Mouse (Mus musculus): ENCODE results near the gene Rapgef3. TPM values are rescaled to one million over a fixed set of nuclear protein-coding genes. Genes with fewer than 3 reads are reported as not detected.
A peak's percentile ranks its signal among the peaks of the same experiment; 100 is the strongest.

Gene Rapgef3
- polyA plus RNA-seq, 1 experiment from 2014 or later: 10.2 TPM

DNA sequence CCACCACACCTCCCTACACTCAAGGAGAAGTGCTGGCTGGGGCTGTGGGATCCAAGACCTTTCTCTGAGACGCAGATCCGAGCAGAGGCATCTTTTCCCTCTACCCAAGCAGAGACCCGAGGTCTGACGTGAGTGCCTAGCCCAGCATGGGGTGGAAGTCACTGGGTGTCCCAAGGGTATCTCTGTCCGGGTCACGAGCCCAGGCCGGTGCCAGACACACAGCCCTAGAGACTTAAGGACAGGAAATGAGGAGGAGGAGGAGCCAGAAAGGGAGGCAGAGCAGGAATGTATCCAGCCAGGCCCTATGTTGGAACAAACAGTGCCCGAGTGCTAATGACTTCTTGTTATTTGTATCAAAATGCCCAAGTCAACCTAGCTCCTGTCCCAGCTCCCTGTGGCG, 5.0 kb downstream of the Rapgef3 start:
- no peaks in the 10 kb centered on the region for H3K9me3 ChIP-seq
- H3K36me3 ChIP-seq: peaks cover 9% of the 10 kb centered on the region; the same call in 1 of the 2 replicates
- no peak overlapping the region for H3K4me3 ChIP-seq
- H3K27ac ChIP-seq: peak overlapping the region; percentile 19; the same call in 1 of the 2 replicates
- no peak for DNase-seq (ENCODE audit: low spot score)
- WGBS: 56% methylated on average over 9 of the region's 9 CpGs
- H3K27me3 ChIP-seq (ENCODE audit: insufficient read depth, poor library complexity, severe bottlenecking): peaks cover 79% of the 10 kb centered on the region
- peaks cover 58% of the 10 kb centered on the region for H3K4me1 ChIP-seq

DNA sequence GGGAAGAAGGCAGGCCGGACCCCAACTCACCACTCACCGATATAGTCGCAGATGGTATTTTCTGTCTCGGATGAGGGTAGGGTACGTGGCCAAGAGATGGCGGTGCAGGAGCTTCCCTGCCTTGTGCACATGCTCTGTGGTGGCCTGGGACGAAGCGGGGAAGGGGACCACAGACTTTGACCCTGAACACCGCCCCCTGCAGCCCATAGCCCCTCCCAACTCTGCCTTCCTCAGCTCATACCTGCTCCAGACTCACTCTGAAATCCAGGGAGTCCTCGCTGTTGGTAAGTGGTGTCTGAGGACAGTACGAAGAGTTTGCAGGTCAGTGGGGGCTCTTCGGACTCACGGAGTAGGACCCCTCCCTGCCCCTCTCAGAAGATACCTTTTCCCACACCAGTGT, 6.3 kb downstream of the Rapgef3 start:
- peaks cover 78% of the 10 kb centered on the region for H3K27me3 ChIP-seq (ENCODE audit: insufficient read depth, poor library complexity, severe bottlenecking)
- peaks cover 52% of the 10 kb centered on the region for H3K4me1 ChIP-seq
- H3K4me3 ChIP-seq: no peak overlapping the region; the same call in 1 of the 2 replicates
- peaks cover 17% of the 10 kb centered on the region for H3K36me3 ChIP-seq
- no peaks in the 10 kb centered on the region for H3K9me3 ChIP-seq
- DNase-seq (ENCODE audit: low spot score): no peak
- H3K27ac ChIP-seq: peak overlapping the region; percentile 42; the same call in 1 of the 2 replicates
- WGBS: 36% methylated on average over 13 of the region's 13 CpGs

- WGBS: 61% methylated on average over 5 of the region's 5 CpGs
- peaks cover 17% of the 10 kb centered on the region for H3K36me3 ChIP-seq
Measured at GRCm38 (mm10) chr15:97760952-97761351, 6.8 kb downstream of the Rapgef3 start.

GRCm38 (mm10) chr15:97760006-97760405, 7.8 kb downstream of the Rapgef3 start:
- 84% methylated on average over 9 of the region's 9 CpGs for WGBS

More at GRCm38 (mm10) chr15:97760952-97761351, 6.8 kb downstream of the Rapgef3 start:
- Histone ChIP-seq H3K9me3 (no peaks in the 10 kb centered on the region), H3K27me3 (ENCODE audit: insufficient read depth, poor library complexity, severe bottlenecking) (peaks cover 77% of the 10 kb centered on the region), H3K4me1 (peaks cover 52% of the 10 kb centered on the region), H3K4me3 (no peak overlapping the region), H3K27ac (0 out of 2 replicates have a peak overlapping the region, but pooled peaks have one; percentile 42)
- DNase-seq (ENCODE audit: low spot score): no peak

DNA sequence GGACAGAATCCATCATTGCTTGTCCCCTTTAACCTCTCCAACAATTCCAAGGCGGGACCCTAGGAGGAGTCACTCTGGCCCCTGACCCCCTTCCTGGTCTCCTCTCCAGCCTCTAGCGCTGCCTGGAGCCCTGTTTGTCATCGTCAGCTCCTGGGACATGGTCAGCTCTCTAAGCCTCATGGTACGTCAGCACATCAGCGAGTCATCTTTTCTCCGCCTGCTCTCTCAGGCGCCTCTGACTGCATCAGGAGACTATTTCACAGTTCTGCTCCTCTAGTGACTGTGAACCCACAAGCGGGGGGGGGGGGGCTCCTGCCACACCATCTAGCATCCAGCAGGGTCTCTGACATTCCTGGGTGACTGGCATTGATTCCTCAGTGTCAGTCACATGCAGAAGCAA, 12.4 kb downstream of the Rapgef3 start:
- DNase-seq (ENCODE audit: low spot score): no peak
- Histone ChIP-seq H3K4me1 (peaks cover 44% of the 10 kb centered on the region), H3K27me3 (ENCODE audit: insufficient read depth, poor library complexity, severe bottlenecking) (peaks cover 29% of the 10 kb centered on the region), H3K4me3 (no peak overlapping the region), H3K9me3 (no peaks in the 10 kb centered on the region), H3K27ac (no peak overlapping the region; the same call in 1 of the 2 replicates), H3K36me3 (peaks cover 19% of the 10 kb centered on the region)
- WGBS: 29% methylated on average over 8 of the region's 8 CpGs

More at GRCm38 (mm10) chr15:97760006-97760405, 7.8 kb downstream of the Rapgef3 start:
- no peak overlapping the region for H3K4me3 ChIP-seq
- peaks cover 17% of the 10 kb centered on the region for H3K36me3 ChIP-seq
- H3K27me3 ChIP-seq (ENCODE audit: insufficient read depth, poor library complexity, severe bottlenecking): peaks cover 72% of the 10 kb centered on the region
- H3K4me1 ChIP-seq: peaks cover 52% of the 10 kb centered on the region
- no peaks in the 10 kb centered on the region for H3K9me3 ChIP-seq
- H3K27ac ChIP-seq: no peak overlapping the region
- DNase-seq (ENCODE audit: low spot score): no peak

GRCm38 (mm10) chr15:97754476-97754875, 13.3 kb downstream of the Rapgef3 start:
- Histone ChIP-seq H3K4me3 (no peak overlapping the region), H3K4me1 (peaks cover 51% of the 10 kb centered on the region), H3K27ac (peak overlapping the region; percentile 71), H3K36me3 (peaks cover 13% of the 10 kb centered on the region), H3K27me3 (ENCODE audit: insufficient read depth, poor library complexity, severe bottlenecking) (peaks cover 22% of the 10 kb centered on the region), H3K9me3 (no peaks in the 10 kb centered on the region)
- 36% methylated on average over 6 of the region's 6 CpGs for WGBS
- no peak for DNase-seq (ENCODE audit: low spot score)

DNA sequence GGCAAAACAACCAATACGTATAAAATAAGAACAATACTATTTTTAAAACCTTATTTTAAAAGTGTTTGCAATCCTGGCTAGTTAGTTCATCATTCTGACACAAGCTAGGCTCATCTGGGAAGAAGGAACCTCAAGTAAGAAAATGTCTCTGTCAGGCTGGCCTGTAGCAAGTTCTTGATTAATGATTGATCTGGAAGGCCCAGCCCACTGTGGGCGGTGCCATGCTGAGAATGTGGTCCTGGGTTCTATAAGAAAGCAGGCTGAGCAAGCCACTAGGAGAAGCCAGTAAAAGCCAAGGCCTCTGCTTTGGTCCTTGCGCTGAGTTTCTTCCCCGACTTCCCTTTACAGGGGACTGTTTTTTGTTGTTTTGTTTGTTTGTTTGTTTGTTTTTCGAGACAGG, 15.3 kb downstream of the Rapgef3 start:
- WGBS: 85% methylated on average over 5 of the region's 5 CpGs
- DNase-seq (ENCODE audit: low spot score): no peak
- Histone ChIP-seq H3K4me3 (no peak overlapping the region), H3K27me3 (ENCODE audit: insufficient read depth, poor library complexity, severe bottlenecking) (peaks cover 15% of the 10 kb centered on the region), H3K4me1 (peaks cover 70% of the 10 kb centered on the region), H3K36me3 (peaks cover 18% of the 10 kb centered on the region), H3K9me3 (no peaks in the 10 kb centered on the region), H3K27ac (no peak overlapping the region)

DNA sequence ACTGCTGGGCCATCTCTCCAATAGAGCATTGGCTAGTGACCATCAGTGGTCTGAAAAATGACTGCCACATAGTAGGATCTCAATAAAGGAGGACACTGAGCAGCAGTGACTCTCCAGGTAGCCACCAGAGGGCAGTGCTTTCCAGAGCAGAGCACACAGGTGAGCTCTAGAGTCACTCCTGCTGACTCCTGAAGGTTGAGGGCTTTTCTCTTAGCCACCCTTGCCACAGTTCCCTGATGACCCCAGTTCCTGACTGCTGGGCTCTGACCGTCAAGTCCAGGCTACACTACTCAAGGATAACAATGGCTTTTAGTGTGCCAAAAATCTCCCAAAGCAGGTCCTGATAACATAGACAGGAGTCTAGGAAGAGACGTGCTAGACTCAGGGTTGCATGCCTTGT, 16.1 kb downstream of the Rapgef3 start:
- Histone ChIP-seq H3K9me3 (no peaks in the 10 kb centered on the region), H3K36me3 (peaks cover 13% of the 10 kb centered on the region; the same call in 1 of the 2 replicates), H3K27ac (no peak overlapping the region), H3K4me3 (no peak overlapping the region), H3K4me1 (peaks cover 70% of the 10 kb centered on the region), H3K27me3 (ENCODE audit: insufficient read depth, poor library complexity, severe bottlenecking) (peaks cover 8% of the 10 kb centered on the region; the same call in 1 of the 2 replicates)
- 58% methylated on average over 2 of the region's 2 CpGs for WGBS
- no peak for DNase-seq (ENCODE audit: low spot score)

GRCm38 (mm10) chr15:97750697-97751096, 17.1 kb downstream of the Rapgef3 start:
- Histone ChIP-seq H3K27me3 (ENCODE audit: insufficient read depth, poor library complexity, severe bottlenecking) (no peaks in the 10 kb centered on the region), H3K36me3 (peaks cover 19% of the 10 kb centered on the region; the same call in 1 of the 2 replicates), H3K27ac (peak overlapping the region; percentile 72), H3K4me1 (peaks cover 65% of the 10 kb centered on the region), H3K9me3 (no peaks in the 10 kb centered on the region), H3K4me3 (no peak overlapping the region)
- WGBS: 33% methylated on average over 12 of the region's 12 CpGs
- DNase-seq (ENCODE audit: low spot score): peak; percentile 88

- H3K27ac ChIP-seq: peak overlapping the region; percentile 72; the same call in 1 of the 2 replicates
- 82% methylated on average over 13 of the region's 13 CpGs for WGBS
- no peaks in the 10 kb centered on the region for H3K27me3 ChIP-seq (ENCODE audit: insufficient read depth, poor library complexity, severe bottlenecking)
- H3K36me3 ChIP-seq: peaks cover 25% of the 10 kb centered on the region; the same call in 1 of the 2 replicates
- no peak for DNase-seq (ENCODE audit: low spot score)
- H3K4me1 ChIP-seq: peaks cover 65% of the 10 kb centered on the region
- H3K9me3 ChIP-seq: no peaks in the 10 kb centered on the region
- no peak overlapping the region for H3K4me3 ChIP-seq
Measured at GRCm38 (mm10) chr15:97749841-97750240, 17.9 kb downstream of the Rapgef3 start.

DNA sequence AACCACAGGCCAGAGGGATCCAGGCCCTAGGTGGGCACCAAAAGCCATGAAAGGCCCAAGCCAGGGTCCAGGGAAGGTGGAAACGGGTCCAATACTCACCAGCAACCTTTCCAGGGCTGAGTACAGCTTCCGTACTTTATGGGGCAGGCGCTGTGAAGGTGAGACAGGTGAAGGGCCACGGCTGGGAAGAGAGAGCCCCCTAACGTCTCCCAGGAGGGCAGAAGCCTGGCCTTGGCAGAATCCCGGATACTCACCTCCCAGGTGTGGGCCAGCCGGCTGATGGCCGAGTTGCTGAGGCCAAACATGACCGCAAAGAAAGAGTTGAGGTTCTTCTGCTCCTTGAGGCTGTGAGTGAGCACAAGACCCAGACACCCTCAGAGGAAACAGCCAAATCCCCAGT, 18.4 kb downstream of the Rapgef3 start:
- H3K36me3 ChIP-seq: peaks cover 25% of the 10 kb centered on the region; the same call in 1 of the 2 replicates

DNA sequence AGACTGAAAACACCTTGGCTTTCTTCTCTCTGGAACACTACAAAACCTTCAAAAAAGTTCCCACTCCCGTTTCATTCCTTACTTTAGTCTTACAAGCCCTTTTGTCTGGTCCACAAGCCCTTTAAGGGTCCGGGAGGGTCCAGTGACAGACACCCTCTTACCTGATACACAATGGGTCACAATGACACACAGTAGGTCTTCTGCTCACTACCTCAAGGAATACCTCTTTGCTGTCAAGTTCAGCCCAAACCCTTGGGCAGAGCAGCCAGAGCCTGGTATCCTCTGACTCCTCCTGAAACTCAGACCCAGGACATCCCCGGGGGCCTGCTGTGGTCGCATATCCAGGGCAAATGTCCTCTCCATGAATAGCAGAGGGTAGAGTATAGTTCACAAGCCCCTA, 18.8 kb downstream of the Rapgef3 start:
- 0 out of 2 replicates have a peak overlapping the region, but pooled peaks have one; percentile 72 for H3K27ac ChIP-seq
- 83% methylated on average over 4 of the region's 4 CpGs for WGBS

More for the DNA sequence above, 18.4 kb downstream of the Rapgef3 start:
- Histone ChIP-seq H3K4me1 (peaks cover 62% of the 10 kb centered on the region), H3K4me3 (no peak overlapping the region), H3K27me3 (ENCODE audit: insufficient read depth, poor library complexity, severe bottlenecking) (no peaks in the 10 kb centered on the region), H3K9me3 (no peaks in the 10 kb centered on the region), H3K27ac (peak overlapping the region; percentile 72; the same call in 1 of the 2 replicates)
- DNase-seq (ENCODE audit: low spot score): no peak
- WGBS: 90% methylated on average over 9 of the region's 9 CpGs

GRCm38 (mm10) chr15:97748309-97748708, 19.5 kb downstream of the Rapgef3 start:
- no peaks in the 10 kb centered on the region for H3K27me3 ChIP-seq (ENCODE audit: insufficient read depth, poor library complexity, severe bottlenecking)
- peaks cover 30% of the 10 kb centered on the region; the same call in 1 of the 2 replicates for H3K36me3 ChIP-seq
- peak overlapping the region; percentile 69 for H3K27ac ChIP-seq
- peak; percentile 88 for DNase-seq (ENCODE audit: low spot score)
- H3K4me3 ChIP-seq: peak overlapping the region; percentile 15; the same call in 1 of the 2 replicates
- no peaks in the 10 kb centered on the region for H3K9me3 ChIP-seq
- H3K4me1 ChIP-seq: peaks cover 63% of the 10 kb centered on the region
- WGBS: 25% methylated on average over 10 of the region's 10 CpGs

More for the DNA sequence above, 18.8 kb downstream of the Rapgef3 start:
- DNase-seq (ENCODE audit: low spot score): no peak
- no peaks in the 10 kb centered on the region for H3K27me3 ChIP-seq (ENCODE audit: insufficient read depth, poor library complexity, severe bottlenecking)
- H3K36me3 ChIP-seq: peaks cover 28% of the 10 kb centered on the region; the same call in 1 of the 2 replicates
- no peaks in the 10 kb centered on the region for H3K9me3 ChIP-seq
- peaks cover 62% of the 10 kb centered on the region for H3K4me1 ChIP-seq
- H3K4me3 ChIP-seq: no peak overlapping the region
